Mouse (Mus musculus): ENCODE data around the gene Bves.

- TF ChIP-seq HCFC1 (IDR thresholded peaks at IDR 0.05; ENCODE audit: borderline replicate concordance, insufficient read depth, low read length) (no peak), ZNF384 (IDR thresholded peaks at IDR 0.05; ENCODE audit: low read depth, low read length) (no peak), ZC3H11A (IDR thresholded peaks at IDR 0.05; ENCODE audit: borderline replicate concordance, low read depth, low read length) (no peak), MAFK (IDR thresholded peaks at IDR 0.05; ENCODE audit: insufficient read depth, low read depth, low read length) (no peak), CHD2 (IDR thresholded peaks at IDR 0.05; ENCODE audit: low read depth, low read length) (no peak)
Measured at GRCm38 (mm10) chr10:45382637-45382958, 47.0 kb downstream of the Bves start.
